Mouse (Mus musculus): ENCODE data around the gene Gm9758. TPM values are rescaled to one million over a fixed set of nuclear protein-coding genes. Genes with fewer than 3 reads are reported as not detected.
"Not testable (repeated sequence)": the region's sequence is repeated elsewhere in the genome, so short reads cannot be mapped to it uniquely, and the experiment has no call there.

Gm9758 gene
- polyA plus RNA-seq, 1 experiment from 2014 or later = not detected

- H3K36me3 ChIP-seq (ENCODE audit: control insufficient read depth, insufficient read depth, low read length); H3K4me2 ChIP-seq (ENCODE audit: low read depth, low read length); H3K9ac ChIP-seq (replicated peaks; ENCODE audit: low read depth, low read length); H3K27ac ChIP-seq (ENCODE audit: low read depth, low read length); H3K9me3 ChIP-seq (ENCODE audit: control insufficient read depth, low read length); H3K4me3 ChIP-seq (ENCODE audit: low read depth, low read length); H3K27me3 ChIP-seq (ENCODE audit: control insufficient read depth, insufficient read depth, low read length); H3K4me1 ChIP-seq (ENCODE audit: control insufficient read depth, insufficient read depth, low read length); ATAC-seq (ENCODE audit: low read depth): not testable (repeated sequence)
- WGBS = 80% methylated on average over 1 of the region's 1 CpGs
These were observed 26.3 kb upstream of the Gm9758 start for GRCm38 (mm10) chr5:14941043-14941442.

DNA sequence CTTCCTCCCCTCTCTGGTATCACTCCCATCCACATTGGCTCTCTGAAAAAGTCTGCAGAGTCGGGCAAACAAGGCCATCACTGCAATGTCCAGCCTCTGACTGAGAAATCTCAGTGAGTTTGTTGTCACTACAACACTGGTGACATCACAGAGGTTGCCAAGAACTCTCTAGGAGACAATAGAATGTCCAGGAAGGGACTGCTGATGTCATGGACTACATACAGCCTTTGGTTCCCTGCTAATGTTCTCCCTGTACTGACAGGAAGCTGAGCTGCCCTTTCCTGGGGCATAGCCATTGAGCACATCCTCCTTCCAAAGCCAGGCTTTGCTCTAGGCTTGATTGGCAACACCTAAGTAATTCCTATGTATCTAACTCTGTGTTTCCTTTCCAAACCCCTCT lies 23.6 kb upstream of the Gm9758 start, which contains the start of gene Speer4e:
Speer4e (minus strand) TSS at position 101 of the 400 bp plus-strand sequence.
- 27% methylated on average over 1 of the region's 1 CpGs for WGBS
- H3K9me3 ChIP-seq (ENCODE audit: control insufficient read depth, low read length); H3K4me3 ChIP-seq (ENCODE audit: low read depth, low read length); H3K36me3 ChIP-seq (ENCODE audit: control insufficient read depth, insufficient read depth, low read length); H3K27me3 ChIP-seq (ENCODE audit: control insufficient read depth, insufficient read depth, low read length); H3K9ac ChIP-seq (replicated peaks; ENCODE audit: low read depth, low read length); H3K27ac ChIP-seq (ENCODE audit: low read depth, low read length); ATAC-seq (ENCODE audit: low read depth); H3K4me1 ChIP-seq (ENCODE audit: control insufficient read depth, insufficient read depth, low read length); H3K4me2 ChIP-seq (ENCODE audit: low read depth, low read length): not testable (repeated sequence)

DNA sequence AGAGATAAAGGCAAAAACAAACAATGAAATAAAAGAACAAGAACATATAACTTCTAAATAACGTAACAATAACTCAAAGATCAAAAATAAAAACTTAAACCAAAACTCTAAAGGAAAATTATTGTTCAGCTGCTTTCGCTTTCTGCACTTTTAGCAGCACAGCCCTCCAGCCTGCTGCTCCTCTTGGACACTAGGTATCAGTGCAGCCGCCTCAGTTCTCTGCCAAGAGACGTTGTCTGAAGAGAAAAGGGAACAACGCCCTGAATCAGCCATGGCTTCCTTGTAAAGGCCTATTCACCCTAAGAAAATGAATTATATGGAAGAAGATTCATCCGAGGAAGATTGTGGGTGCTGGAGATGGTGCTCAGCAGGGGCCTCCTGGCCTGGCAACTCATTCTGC lies 19.0 kb upstream of the Gm9758 start:
- H3K9me3 ChIP-seq (ENCODE audit: control insufficient read depth, low read length); H3K4me1 ChIP-seq (ENCODE audit: control insufficient read depth, insufficient read depth, low read length); H3K9ac ChIP-seq (replicated peaks; ENCODE audit: low read depth, low read length); H3K27ac ChIP-seq (ENCODE audit: low read depth, low read length); H3K4me2 ChIP-seq (ENCODE audit: low read depth, low read length); H3K4me3 ChIP-seq (ENCODE audit: low read depth, low read length); H3K36me3 ChIP-seq (ENCODE audit: control insufficient read depth, insufficient read depth, low read length); H3K27me3 ChIP-seq (ENCODE audit: control insufficient read depth, insufficient read depth, low read length); ATAC-seq (ENCODE audit: low read depth): not testable (repeated sequence)
- WGBS = 76% methylated on average over 5 of the region's 6 CpGs

- H3K4me2 ChIP-seq (ENCODE audit: low read depth, low read length); H3K4me1 ChIP-seq (ENCODE audit: control insufficient read depth, insufficient read depth, low read length); H3K9me3 ChIP-seq (ENCODE audit: control insufficient read depth, low read length); H3K36me3 ChIP-seq (ENCODE audit: control insufficient read depth, insufficient read depth, low read length); H3K9ac ChIP-seq (replicated peaks; ENCODE audit: low read depth, low read length); H3K27ac ChIP-seq (ENCODE audit: low read depth, low read length); H3K27me3 ChIP-seq (ENCODE audit: control insufficient read depth, insufficient read depth, low read length); ATAC-seq (ENCODE audit: low read depth); H3K4me3 ChIP-seq (ENCODE audit: low read depth, low read length): not testable (repeated sequence)
- WGBS = 30% methylated on average over 4 of the region's 4 CpGs
These were observed 12.3 kb upstream of the Gm9758 start for GRCm38 (mm10) chr5:14927047-14927446.

- not testable (repeated sequence) for ATAC-seq (ENCODE audit: low read depth); H3K9me3 ChIP-seq (ENCODE audit: control insufficient read depth, low read length); H3K27ac ChIP-seq (ENCODE audit: low read depth, low read length); H3K27me3 ChIP-seq (ENCODE audit: control insufficient read depth, insufficient read depth, low read length); H3K36me3 ChIP-seq (ENCODE audit: control insufficient read depth, insufficient read depth, low read length); H3K4me1 ChIP-seq (ENCODE audit: control insufficient read depth, insufficient read depth, low read length); H3K4me2 ChIP-seq (ENCODE audit: low read depth, low read length); H3K9ac ChIP-seq (replicated peaks; ENCODE audit: low read depth, low read length); H3K4me3 ChIP-seq (ENCODE audit: low read depth, low read length)
- 79% methylated on average over 2 of the region's 3 CpGs for WGBS
These were observed 338 bp downstream of the Gm9758 start for GRCm38 (mm10) chr5:14914361-14914760.

DNA sequence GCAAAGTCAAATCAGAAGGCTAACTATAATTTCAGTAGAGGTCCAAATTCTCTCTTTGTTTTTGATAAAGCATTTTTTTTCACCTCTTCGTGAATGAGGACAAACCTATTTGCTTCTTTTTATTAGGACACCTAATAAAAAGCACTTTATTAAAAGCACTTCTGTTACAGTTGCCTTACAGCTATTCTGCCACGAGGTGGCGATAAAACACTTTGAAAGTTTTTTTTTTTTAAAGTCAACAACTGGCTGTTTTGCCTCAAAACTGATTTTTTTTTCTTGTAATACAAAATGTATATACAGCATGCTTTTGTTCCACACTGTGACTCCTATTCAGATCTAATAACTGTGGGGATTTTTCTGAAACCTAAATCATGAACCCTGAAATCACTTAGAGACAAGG lies 11.2 kb downstream of the Gm9758 start:
- ATAC-seq (ENCODE audit: low read depth); H3K4me2 ChIP-seq (ENCODE audit: low read depth, low read length); H3K27ac ChIP-seq (ENCODE audit: low read depth, low read length); H3K36me3 ChIP-seq (ENCODE audit: control insufficient read depth, insufficient read depth, low read length); H3K4me1 ChIP-seq (ENCODE audit: control insufficient read depth, insufficient read depth, low read length); H3K9ac ChIP-seq (replicated peaks; ENCODE audit: low read depth, low read length); H3K9me3 ChIP-seq (ENCODE audit: control insufficient read depth, low read length); H3K4me3 ChIP-seq (ENCODE audit: low read depth, low read length); H3K27me3 ChIP-seq (ENCODE audit: control insufficient read depth, insufficient read depth, low read length): not testable (repeated sequence)
- WGBS = 12% methylated on average over 3 of the region's 3 CpGs

DNA sequence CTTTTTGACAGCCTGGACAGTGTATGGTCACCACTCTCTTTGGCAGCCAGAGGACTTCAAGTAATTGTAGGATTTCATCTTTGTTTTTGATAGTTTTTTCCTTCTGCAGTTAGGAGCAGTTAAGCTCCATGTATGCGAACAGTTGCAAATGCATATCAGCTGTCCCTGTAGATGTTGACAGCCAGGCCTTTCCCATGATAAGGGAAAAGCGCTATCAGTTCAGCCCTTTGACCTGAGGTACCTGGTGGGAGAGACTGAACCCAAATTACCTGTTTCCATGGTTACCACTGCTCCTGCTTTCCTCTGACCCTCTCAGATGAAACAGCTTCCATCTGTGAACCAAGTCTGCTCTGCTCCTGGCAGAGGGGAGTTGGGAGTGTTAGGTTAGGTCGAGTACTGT lies 22.5 kb downstream of the Gm9758 start:
- 87% methylated on average over 3 of the region's 3 CpGs for WGBS
- no peaks in the 10 kb centered on the region for H3K4me1 ChIP-seq (ENCODE audit: control insufficient read depth, insufficient read depth, low read length)
- H3K27ac ChIP-seq (ENCODE audit: low read depth, low read length) = no peak overlapping the region
- H3K36me3 ChIP-seq (ENCODE audit: control insufficient read depth, insufficient read depth, low read length) = no peaks in the 10 kb centered on the region
- no peak for ATAC-seq (ENCODE audit: low read depth)
- H3K9me3 ChIP-seq (ENCODE audit: control insufficient read depth, low read length) = no peaks in the 10 kb centered on the region
- no peak overlapping the region for H3K4me2 ChIP-seq (ENCODE audit: low read depth, low read length)
- H3K9ac ChIP-seq (replicated peaks; ENCODE audit: low read depth, low read length) = no peak overlapping the region
- H3K4me3 ChIP-seq (ENCODE audit: low read depth, low read length) = no peak overlapping the region
- H3K27me3 ChIP-seq (ENCODE audit: control insufficient read depth, insufficient read depth, low read length) = no peaks in the 10 kb centered on the region

DNA sequence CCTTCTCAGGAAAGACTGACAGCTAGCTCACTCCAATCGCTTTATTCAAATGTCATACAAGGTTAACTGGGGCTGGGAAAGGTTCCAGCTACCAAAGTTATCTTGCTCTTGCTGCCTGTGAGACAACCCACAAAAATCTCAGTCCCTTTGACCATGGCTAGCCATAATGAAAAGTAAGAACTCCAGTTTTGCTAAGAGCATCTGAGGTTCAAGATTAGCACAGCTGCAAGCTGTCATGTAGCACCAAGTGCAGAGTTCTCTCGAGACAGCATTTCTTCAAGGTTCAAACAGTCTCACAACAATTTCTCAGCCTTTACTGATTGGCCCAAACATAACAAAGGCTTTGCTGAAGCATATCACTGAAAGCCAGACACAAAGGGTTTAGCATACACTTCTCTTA lies 29.4 kb downstream of the Gm9758 start:
- not testable (repeated sequence) for H3K4me3 ChIP-seq (ENCODE audit: low read depth, low read length); H3K27ac ChIP-seq (ENCODE audit: low read depth, low read length); H3K9me3 ChIP-seq (ENCODE audit: control insufficient read depth, low read length); H3K27me3 ChIP-seq (ENCODE audit: control insufficient read depth, insufficient read depth, low read length); H3K4me2 ChIP-seq (ENCODE audit: low read depth, low read length); H3K9ac ChIP-seq (replicated peaks; ENCODE audit: low read depth, low read length); ATAC-seq (ENCODE audit: low read depth); H3K36me3 ChIP-seq (ENCODE audit: control insufficient read depth, insufficient read depth, low read length); H3K4me1 ChIP-seq (ENCODE audit: control insufficient read depth, insufficient read depth, low read length)
- 66% methylated on average over 2 of the region's 2 CpGs for WGBS
